Mouse (Mus musculus) cerebellum, adult 2 months (tissue): ENCODE measurements around the gene Gabrr2.

ENCODE experiments used
- CTCF ChIP-seq: fragments of 200-500 bp; IDR thresholded peaks from 2 replicates; pipeline ENCODE4 v1.5.1; 2011; ENCODE audit warnings: low read depth, mild to moderate bottlenecking, control low read depth, low read length, moderate library complexity, borderline replicate concordance; ENCODE audit not compliant: insufficient read depth
- POLR2A ChIP-seq: fragments of 200-500 bp; IDR thresholded peaks from 2 replicates; pipeline ENCODE4 v1.6.1; 2011; ENCODE audit warnings: low read length, control low read depth, borderline replicate concordance; ENCODE audit not compliant: insufficient read depth

DNA sequence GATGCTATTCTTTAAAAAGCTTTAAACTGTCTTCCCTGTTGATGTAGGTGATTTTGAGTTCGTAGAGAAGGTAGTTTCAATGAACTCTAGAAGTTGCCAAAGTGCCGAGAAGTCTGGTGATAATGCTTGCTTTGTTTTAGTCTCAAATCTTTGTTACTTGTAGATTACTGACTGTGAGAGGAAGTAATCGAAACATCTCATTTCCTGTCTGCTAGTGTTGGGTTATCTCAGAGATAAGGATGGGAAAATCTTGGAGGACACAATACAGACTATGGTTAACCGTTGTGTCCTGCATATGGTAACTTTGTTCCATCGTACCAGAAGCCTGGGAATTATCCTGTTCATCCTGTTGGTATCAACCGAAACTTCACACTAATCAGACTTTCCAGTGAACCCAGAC, 29.3 kb upstream of the Gabrr2 start:
- no peak for TF ChIP-seq POLR2A
- no peak for TF ChIP-seq CTCF
